Mouse (Mus musculus): Measurements from ENCODE around the gene Primpol.

Primpol gene

DNA sequence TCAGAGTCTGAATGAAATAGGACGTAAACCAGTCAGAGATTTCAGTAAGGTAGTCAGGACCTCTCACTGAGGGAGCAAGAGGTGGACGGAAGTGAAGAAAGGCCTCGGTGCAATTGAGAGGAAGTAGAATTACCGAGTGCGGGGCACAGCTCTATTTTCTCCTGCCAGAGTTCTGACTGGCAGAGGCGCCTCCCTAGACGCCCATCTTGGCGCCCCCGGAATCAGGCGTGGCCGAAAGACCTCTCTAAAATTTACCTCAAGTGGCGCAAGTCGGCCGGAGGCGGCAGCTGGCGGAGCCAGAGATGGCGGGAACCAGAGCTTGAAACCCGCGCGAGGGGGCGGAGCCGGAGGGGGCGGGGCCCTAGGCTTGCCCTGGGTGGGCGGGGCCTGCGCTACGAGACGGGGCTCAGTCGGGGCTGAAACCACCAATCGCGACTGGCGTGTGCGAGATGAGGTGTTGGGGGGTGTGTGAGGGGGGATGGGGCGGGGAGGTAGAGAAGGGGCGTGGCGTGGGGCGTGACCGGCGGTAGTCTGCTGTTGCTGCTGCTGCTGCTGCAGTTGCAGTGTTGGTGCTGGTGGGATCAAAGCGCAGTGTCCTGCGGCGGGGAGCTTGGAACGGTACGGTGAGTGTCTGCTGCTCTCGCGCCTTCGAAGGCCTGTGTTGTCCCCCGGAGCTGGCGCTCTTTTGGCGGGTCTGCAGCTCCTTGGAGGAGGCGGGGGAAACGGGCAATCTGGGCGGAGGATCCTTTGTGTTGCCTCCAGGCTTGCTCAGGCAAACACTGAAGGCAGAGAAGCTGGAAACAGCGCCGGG, at the start of gene Primpol, which contains the start of gene Casp3:
Gene Primpol, minus strand, starts transcription at position 334 of the 811 bp plus-strand sequence.
Gene Casp3, plus strand, starts transcription at position 413 of the 811 bp plus-strand sequence.
- DNase-seq (ENCODE audit: inconsistent ontology term): peak; percentile 98

- DNase-seq (ENCODE audit: inconsistent ontology term): no peak
Observed at GRCm38 (mm10) chr8:46655919-46656318, 38.9 kb upstream of the Primpol start.

GRCm38 (mm10) chr8:46651872-46652271, 34.9 kb upstream of the Primpol start:
- no peak for DNase-seq (ENCODE audit: inconsistent ontology term)

DNA sequence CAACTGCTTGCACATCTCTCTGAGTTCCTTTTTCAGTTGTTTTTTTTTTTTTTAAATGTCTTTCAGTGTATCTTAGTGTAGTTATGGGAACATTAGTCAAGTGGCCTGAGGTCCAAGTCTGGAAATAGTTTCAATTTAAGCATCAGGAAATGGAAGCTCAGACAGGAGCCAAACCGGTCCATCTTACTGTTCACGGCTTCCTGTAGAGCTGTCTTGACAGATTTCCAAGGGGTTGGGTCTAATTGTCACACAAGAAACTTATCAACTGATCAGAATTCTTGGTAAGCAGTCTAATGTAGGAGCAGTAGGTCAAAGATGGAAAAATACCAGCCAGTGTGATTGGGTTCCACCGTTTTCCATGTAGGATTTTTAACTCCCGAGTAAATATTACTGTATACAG, 31.4 kb upstream of the Primpol start:
- DNase-seq (ENCODE audit: inconsistent ontology term): no peak

GRCm38 (mm10) chr8:46641272-46641671, 24.3 kb upstream of the Primpol start:
- DNase-seq (ENCODE audit: inconsistent ontology term): no peak

- DNase-seq (ENCODE audit: inconsistent ontology term): no peak
Observed at GRCm38 (mm10) chr8:46639852-46640251, 22.8 kb upstream of the Primpol start.

GRCm38 (mm10) chr8:46639010-46639571, 22.1 kb upstream of the Primpol start:
- DNase-seq (ENCODE audit: inconsistent ontology term): peak; percentile 91

- no peak for DNase-seq (ENCODE audit: inconsistent ontology term)
Observed at GRCm38 (mm10) chr8:46630932-46631331, 13.9 kb upstream of the Primpol start.

DNA sequence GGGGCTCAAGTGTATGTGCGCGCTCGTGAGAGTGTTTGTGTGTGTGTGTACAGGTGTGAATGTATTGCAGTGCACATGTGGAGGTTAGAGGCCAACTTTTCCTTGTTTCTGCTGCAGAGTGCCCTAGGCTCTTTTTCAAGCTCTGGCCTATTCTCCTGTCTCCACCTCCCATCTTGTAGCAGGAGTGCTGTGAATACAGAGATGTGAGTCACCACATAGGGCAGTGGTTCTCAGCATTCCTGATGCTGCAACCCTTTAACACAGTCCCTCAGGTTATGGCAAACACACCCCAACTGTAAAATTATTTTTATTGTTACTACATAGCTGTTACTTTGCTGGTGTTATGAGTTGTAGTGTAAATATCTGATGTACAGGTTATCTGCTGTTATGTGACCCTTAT, 13.4 kb upstream of the Primpol start:
- DNase-seq (ENCODE audit: inconsistent ontology term): no peak

GRCm38 (mm10) chr8:46628645-46629044, 11.6 kb upstream of the Primpol start:
- no peak for DNase-seq (ENCODE audit: inconsistent ontology term)

DNA sequence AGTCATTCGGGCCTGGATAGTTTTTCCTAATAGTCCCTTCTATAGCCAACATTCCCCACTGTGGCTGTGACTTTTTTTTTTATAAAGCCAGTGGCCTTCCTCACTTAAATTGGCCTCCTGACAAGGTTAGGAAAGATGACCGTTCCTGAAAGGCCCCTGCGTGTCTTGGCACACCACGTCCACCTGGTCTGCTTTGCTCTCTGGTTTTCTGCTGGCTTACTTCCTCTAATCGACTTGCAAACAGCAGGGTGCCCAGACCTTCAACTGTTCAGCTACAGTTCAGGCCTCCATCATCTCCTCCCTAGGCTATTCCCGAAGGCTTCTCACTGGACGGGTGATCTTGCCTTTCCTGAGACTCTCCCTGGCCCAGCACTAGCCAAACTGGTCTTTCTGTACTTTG, 10.9 kb upstream of the Primpol start:
- no peak for DNase-seq (ENCODE audit: inconsistent ontology term)

DNA sequence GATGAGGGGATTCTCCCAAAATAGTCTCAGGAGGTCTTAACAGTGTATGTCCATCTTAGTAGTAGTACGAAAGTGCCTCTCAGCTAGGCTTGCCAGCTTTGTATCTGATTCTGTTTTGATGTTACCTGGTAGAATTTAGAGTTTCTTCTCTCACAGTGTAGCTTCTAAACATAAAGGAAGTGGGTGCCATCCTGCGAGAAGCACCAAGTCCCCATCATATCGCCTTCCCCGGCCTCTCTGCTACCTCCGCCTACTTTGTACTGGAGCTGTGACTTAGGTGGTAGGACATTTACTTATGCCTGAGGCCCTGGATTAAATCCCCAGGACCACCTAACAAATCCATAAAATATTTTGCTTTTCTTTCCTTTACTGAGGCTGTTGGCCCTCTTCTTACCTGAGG, 9.6 kb upstream of the Primpol start:
- DNase-seq (ENCODE audit: inconsistent ontology term): no peak

DNA sequence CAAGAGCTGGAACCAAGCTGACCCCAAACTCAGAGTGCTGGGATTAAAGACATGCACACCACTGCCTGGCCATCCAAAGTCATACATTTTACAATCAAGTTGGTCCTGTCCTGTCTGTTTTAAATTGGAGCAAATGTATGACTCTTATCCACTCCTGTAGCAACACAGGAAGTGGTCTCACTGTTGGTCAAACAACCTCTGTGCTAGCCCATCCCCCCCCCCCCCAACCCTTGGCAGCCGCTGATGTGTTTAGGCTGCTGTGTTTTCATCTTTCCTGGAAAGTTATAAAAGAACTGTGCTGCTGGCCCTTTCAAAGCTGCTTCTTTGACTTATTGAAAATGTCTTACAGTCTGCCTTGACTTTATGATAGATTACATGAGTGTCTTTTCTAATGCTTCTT, 8.2 kb upstream of the Primpol start:
- no peak for DNase-seq (ENCODE audit: inconsistent ontology term)

DNA sequence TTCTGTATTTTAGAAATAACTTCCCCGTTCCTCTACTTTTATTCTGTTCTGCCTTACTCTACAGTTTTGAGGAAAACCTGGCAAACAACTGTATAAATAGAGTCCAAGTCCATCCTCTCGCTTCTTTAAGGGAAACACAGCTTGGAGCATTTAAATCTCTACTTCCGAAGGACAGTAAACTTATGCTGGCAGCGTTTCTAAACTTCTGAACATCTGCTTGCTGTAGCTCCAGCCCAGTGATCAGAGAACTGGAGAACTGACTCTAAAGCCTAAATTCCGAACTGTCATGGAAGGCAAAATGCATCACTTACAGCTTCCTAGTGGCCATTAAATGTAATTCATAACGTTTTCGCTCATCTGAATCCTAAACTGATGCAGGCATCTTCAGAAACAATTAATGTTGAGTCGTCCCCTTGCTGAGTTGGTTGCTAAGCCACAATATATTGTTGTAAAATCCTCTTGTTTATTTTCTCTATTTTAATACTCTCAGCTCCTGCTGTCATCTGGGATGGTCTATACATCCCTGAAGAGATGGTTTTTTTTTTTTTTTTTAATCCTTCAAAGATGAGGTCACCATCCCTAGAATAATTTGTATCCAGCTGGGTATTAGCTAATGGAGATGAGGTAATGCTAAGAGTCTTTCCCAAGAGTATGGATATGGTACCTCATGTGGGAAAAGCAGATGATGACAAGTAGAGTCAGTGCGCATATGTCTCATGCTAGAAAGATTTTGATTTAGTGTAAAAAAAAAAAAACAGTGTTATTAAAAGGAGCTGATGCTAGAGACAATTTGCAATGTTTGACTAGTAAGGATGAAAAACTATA, 5.6 kb upstream of the Primpol start:
- no peak for DNase-seq (ENCODE audit: inconsistent ontology term)

DNA sequence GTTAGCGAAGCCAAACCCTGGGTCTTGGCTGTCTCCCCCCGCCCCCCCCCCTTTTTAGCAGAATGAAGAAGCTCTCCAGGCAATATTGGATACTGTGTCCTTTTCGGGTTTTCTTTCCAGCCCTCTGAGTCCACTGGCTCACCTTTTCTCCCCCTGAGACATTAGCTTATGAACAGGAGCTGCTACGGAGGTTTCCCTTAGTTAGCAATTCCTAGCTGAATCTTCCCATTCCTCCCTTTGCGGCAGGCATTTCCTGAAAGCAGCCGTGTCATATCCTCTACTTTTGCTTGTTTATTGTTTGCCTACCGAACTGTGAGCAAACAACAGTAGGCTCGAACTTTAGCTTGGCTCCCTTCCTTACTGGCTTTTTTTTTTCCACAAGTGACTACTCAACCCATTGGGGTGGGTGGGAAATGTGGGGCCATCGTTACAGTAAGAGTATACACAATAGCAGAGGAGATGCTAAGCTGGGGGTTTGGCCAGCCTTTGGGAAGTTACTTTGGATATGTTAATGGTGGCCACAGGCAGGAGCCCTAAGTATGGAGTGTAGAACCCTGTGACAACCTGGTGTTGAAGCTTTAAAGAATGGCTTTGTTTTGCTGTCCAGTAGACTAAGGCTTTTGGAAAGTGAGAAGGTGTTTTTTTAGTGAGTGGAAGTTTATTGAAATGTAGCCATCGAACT, 1.8 kb upstream of the Primpol start:
- DNase-seq (ENCODE audit: inconsistent ontology term): no peak

DNA sequence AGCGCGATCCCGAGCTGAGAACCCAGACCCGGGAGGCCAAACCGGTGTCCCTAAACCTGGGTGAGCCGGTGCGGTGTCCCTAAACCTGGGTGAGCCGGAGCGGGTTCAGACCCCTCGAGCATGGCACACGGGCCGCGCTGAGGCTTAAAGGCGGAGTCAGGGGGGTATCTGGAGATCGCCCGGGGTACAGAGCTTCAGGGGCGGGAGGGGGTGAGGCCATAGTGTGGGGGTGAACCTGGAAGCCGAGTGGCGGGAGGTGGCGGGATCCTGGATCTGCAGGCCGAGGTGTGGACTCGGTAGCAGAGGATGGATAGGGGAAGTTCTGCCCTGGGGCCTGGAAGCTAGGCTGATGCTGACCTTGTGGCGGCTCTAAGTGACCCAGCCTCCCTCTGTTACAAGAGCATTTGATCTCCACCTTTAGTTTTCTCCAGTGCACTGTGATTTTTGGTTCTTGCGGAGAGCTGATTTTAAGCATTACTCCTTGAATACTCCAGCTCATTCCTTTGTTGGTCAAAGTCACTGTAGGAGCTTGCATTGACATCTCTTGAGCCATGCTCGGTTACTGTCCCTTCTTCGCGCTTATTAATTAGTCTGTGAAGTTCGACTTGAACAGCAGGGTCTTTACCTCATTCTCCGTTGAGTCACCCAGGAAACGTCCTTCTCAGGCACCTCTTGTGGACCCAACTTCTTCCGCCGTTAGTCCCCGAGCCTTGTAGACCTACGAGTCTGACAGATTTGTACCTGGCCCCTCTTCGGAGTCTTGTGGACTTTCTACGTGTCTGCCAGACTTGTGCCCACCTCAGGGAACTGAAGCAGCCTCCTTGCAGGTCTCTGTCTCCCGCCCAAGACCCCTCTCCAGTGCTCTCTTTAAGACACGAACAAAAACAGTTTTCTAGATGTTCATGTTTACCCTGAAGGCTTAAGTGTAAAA, 943 bp upstream of the Primpol start:
- peak; percentile 36 for DNase-seq (ENCODE audit: inconsistent ontology term)

DNA sequence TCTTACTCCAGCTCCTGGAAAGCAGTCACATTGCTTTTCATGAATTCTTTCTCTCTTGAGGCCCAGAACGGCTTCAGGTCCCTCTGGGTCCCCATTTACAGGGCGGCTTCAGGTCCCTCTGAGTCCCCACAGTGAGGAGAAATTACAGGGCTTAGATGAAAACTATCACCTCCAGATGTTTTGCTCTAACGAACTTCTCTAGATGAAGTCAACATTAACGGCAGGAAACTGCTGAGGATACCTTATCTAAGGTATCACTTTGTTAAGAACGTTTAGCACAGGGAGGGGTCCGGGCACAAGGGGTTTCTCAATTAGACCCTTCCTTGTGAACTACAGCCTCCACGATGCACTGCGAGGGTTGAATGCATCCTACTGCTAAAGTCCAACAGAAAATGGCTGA, 1.1 kb downstream of the Primpol start:
- DNase-seq (ENCODE audit: inconsistent ontology term): no peak

DNA sequence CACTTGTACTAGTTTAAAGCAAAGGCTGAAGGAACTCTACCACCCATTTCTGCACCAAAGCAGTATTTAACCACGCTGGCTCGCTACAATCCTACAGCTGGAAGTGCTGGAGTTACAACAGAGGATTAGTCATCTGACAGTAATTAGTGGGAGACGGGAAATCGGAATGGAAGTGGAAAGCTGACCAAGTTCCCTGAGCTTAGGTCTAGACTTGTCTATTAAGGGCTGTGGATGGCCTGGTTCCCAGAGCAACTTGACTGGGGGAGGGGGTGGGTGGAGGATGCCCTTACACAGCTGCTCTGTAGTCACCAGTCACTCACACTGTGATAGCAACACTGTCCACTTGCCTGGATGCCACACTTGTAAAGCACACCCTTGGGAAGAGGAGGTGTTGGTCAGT, 3.6 kb downstream of the Primpol start:
- peak; percentile 85 for DNase-seq (ENCODE audit: inconsistent ontology term)

GRCm38 (mm10) chr8:46612913-46613312, 4.1 kb downstream of the Primpol start:
- DNase-seq (ENCODE audit: inconsistent ontology term): no peak

- DNase-seq (ENCODE audit: inconsistent ontology term): no peak
Observed at GRCm38 (mm10) chr8:46611557-46611956, 5.5 kb downstream of the Primpol start.

GRCm38 (mm10) chr8:46606930-46607329, 10.1 kb downstream of the Primpol start:
- no peak for DNase-seq (ENCODE audit: inconsistent ontology term)

All from Muller cell, postnatal 12 days (primary cell).